Mouse (Mus musculus) left cerebral cortex, adult 2 months (tissue): ENCODE data around the gene Flvcr2. TPM values are rescaled to one million over a fixed set of nuclear protein-coding genes. Genes with fewer than 3 reads are reported as not detected.

Source experiments
- DNase-seq, 2 experiments: peaks; one replicate each; pipeline ENCODE4 v3.0.0; 2021 to 2022; ENCODE audit warnings: low spot score in 2 of 2, mixed read lengths in 1 of 2; ENCODE audit errors: extremely low spot score in 1 of 2
- H3K27ac ChIP-seq: fragments of 200-600 bp; 2 replicates; pipeline ENCODE4 v1.8.1; 2022
- H3K4me3 ChIP-seq: fragments of 200-600 bp; 2 replicates; pipeline ENCODE4 v1.8.1; 2022
- CTCF ChIP-seq: fragments of 200-600 bp; IDR thresholded peaks from 2 replicates; pipeline ENCODE4 v1.8.1; 2022; ENCODE audit warnings: antibody characterized with exemption, mild to moderate bottlenecking, moderate library complexity
- intact Hi-C: fragments of 180-260 bp; cut with DNase I; formaldehyde crosslinking; loops from one replicate; pipeline ENCODE4 v1.15.1; 2025
- total RNA-seq, 2 experiments: library from RNA; stranded (reverse); gene quantifications; 2 replicates each; pipeline ENCODE4 v1.2.3; 2021

The Flvcr2 gene
- total RNA-seq, 2 experiments from 2014 or later: 2.2 to 2.7 TPM

GRCm38 (mm10) chr12:85707391-85707790 is 38.9 kb upstream of the Flvcr2 start:
- no peak overlapping the region for H3K4me3 ChIP-seq
- intact Hi-C loops: no loop called here
- DNase-seq: no peak
- no peak for TF ChIP-seq CTCF
- H3K27ac ChIP-seq: no peak overlapping the region

DNA sequence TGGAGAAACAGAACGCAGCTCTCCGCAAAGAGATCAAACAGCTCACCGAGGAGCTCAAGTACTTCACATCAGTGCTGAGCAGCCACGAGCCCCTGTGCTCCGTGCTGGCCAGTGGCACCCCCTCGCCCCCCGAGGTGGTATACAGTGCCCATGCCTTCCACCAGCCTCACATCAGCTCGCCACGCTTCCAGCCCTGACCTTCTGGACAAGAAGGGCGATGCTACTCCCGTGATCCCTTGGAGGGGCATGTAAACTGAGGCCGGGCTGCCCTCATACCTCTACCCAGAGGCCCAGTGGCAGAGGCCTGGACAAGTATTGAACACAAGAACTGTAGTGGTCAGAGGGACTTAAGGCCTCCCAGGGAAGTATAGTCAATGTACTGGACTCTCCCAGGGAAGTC is 37.8 kb upstream of the Flvcr2 start:
- DNase-seq: no peak

DNA sequence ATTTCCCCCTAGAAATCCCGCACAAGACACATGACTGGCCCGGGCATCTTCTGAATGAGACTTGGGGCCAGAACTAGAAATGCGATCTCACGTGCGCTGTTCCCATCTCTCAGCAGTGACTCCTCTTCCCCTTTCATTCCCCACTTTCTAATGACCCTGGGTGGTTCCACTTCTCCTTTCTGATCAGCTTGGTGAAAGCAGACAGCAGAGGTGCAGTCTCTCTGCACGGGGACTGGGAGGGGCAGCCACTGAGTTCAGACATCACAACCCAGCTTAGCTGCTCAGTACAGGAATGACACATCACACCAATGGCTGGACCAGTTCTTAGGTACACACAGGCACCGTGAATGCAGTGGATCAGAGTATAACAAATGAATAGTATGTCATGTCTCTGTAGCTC is 35.6 kb upstream of the Flvcr2 start:
- TF ChIP-seq CTCF: no peak
- intact Hi-C loops: no loop called here
- Histone ChIP-seq H3K27ac (no peak overlapping the region), H3K4me3 (no peak overlapping the region)
- DNase-seq: no peak

More for the DNA sequence above, 37.8 kb upstream of the Flvcr2 start:
- intact Hi-C loops: no loop called here
- TF ChIP-seq CTCF: no peak
- Histone ChIP-seq H3K27ac (no peak overlapping the region), H3K4me3 (no peak overlapping the region)

DNA sequence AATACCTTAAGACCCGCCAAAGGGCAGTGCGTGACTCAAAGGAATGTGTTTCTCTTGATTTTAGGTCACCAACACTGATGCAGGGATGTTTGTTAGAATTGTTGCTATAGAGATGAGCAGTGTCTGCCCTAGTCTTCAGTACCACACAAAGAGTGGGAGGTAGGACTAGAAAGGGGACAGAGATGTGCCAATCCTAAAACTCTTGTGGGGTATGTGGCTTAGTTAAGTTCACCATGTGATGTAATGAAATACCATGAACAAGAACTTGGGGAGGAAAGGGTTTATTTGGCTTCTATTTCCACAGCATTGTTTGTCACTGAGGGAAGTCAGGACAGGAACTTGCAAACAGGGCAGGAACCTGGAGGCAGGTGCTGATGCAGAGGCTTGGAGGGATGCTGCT is 33.8 kb upstream of the Flvcr2 start:
- no peak overlapping the region for H3K27ac ChIP-seq
- no peak for DNase-seq
- intact Hi-C loops: no loop called here
- TF ChIP-seq CTCF: no peak
- no peak overlapping the region for H3K4me3 ChIP-seq

DNA sequence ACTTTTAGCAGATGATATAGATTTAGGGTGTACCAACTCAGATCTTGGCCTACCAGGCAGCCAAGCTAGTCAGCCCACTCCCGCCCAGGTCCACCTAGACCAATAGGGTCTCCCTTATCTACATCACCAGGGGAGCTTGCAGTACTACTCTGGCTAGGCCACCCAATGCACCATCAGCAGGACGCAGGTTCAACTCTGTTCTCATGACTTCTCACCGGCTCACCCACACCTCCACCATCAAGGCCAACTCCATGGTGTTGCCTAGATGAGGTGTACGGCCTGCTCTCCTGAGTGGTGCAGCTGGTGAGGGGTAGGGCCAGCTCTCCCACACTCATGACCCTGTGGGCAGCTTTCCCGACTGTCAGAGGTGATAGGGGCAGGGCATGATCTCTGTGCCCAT is 32.2 kb upstream of the Flvcr2 start:
- no peak overlapping the region for H3K4me3 ChIP-seq
- DNase-seq: no peak
- intact Hi-C loops: no loop called here
- no peak overlapping the region for H3K27ac ChIP-seq
- TF ChIP-seq CTCF: no peak

- no peak for TF ChIP-seq CTCF
- intact Hi-C loops: loop anchor here (5.0 kb wide), 2 partner anchors 58 to 383 kb away; no protein-coding TSS in a partner anchor
- DNase-seq: no peak
- Histone ChIP-seq H3K27ac (no peak overlapping the region), H3K4me3 (no peak overlapping the region)
Measured at GRCm38 (mm10) chr12:85725306-85725705, 21.0 kb upstream of the Flvcr2 start.

- no peak overlapping the region for H3K27ac ChIP-seq
- H3K4me3 ChIP-seq: no peak overlapping the region
- no peak for DNase-seq
- intact Hi-C loops: loop anchor here (5.0 kb wide), 2 partner anchors 60 to 385 kb away; no protein-coding TSS in a partner anchor
- TF ChIP-seq CTCF: no peak
Measured at GRCm38 (mm10) chr12:85726729-85727397, 19.5 kb upstream of the Flvcr2 start.

- Histone ChIP-seq H3K27ac (no peak overlapping the region), H3K4me3 (no peak overlapping the region)
- no peak for DNase-seq
- TF ChIP-seq CTCF: no peak
- intact Hi-C loops: loop anchor here (2.0 to 5.0 kb wide), 3 partner anchors 61 to 386 kb away; no protein-coding TSS in a partner anchor
Measured at GRCm38 (mm10) chr12:85728181-85728580, 18.2 kb upstream of the Flvcr2 start.

DNA sequence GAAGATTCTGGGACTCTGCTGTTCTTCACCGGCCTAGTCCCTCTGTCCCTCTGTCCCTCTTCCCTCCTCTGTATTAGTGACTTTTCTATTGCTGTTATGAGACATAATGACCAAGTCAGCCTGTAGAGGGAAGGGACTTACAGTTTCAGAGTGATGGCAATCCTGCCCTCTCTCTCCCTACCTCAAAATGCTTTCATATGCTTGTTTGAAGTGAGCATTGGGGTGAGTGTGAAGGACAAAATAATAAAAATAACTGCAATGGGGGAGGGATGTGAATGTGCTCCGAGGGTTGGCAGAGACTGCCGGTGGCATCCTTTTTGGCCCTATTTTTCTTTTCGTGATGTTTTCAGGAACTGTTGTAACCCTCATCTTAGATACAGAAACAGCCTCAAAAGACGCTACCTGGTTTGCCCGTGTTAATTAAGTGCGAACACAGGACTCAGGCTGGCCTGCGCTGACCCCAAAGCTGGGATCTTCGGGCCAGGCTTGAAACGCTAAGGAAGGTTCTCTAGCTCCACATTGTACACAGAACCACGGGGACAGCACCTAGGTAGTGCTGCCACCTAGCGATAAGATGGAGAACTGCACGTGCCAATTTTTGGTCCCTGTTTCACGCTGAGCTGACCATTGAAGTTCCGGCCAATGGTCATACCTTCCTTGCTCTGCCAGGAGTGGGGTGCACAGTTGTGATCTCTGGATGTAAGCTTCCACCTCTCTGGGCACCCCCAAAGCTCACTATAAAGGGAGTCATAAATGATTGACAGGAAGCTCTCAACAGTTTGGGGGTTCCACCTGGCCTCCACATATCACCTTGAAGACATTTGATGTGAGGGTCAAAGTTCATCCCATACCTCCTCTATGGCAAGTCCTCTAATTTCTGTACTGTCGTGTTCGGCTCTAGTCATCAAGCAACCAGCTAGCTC is 17.1 kb upstream of the Flvcr2 start:
- no peak overlapping the region for H3K27ac ChIP-seq
- intact Hi-C loops: loop anchor here (2.0 to 5.0 kb wide), 3 partner anchors 62 to 387 kb away; no protein-coding TSS in a partner anchor
- DNase-seq: peak; percentile 29 to 63

DNA sequence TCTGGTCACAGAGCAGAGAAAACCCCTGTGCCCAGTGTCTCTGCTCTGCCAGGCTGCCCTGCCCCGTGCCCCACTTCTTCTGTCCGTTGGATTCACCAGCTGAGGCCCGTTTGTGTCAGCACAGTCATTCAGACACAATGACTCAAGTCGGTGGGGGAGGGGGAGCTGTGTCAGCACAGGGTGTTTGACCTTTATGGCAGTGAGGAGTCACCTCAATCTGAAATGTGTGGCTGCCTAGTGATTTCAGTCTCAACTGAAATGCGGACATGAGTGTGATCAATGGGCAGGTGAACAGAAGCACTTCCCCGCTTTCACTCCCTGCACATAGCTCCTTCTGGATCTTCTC is 16.4 kb upstream of the Flvcr2 start:
- DNase-seq: no peak
- intact Hi-C loops: loop anchor here (2.0 to 5.0 kb wide), 3 partner anchors 63 to 388 kb away; no protein-coding TSS in a partner anchor
- H3K4me3 ChIP-seq: no peak overlapping the region
- no peak overlapping the region for H3K27ac ChIP-seq
- no peak for TF ChIP-seq CTCF

More for the DNA sequence above, 17.1 kb upstream of the Flvcr2 start:
- no peak overlapping the region for H3K4me3 ChIP-seq
- peak; percentile 99 for TF ChIP-seq CTCF

GRCm38 (mm10) chr12:85736203-85736602 is 10.1 kb upstream of the Flvcr2 start:
- DNase-seq: no peak
- Histone ChIP-seq H3K27ac (no peak overlapping the region), H3K4me3 (no peak overlapping the region)
- TF ChIP-seq CTCF: no peak
- intact Hi-C loops: no loop called here

GRCm38 (mm10) chr12:85736960-85737359 is 9.4 kb upstream of the Flvcr2 start:
- Histone ChIP-seq H3K27ac (no peak overlapping the region), H3K4me3 (no peak overlapping the region)
- intact Hi-C loops: no loop called here
- TF ChIP-seq CTCF: no peak
- peak; percentile 11 to 26 for DNase-seq
